Mouse (Mus musculus) embryonic fibroblast, embryonic 13.5 days (primary cell): Measurements from ENCODE around the gene Adipoq. TPM values are rescaled to one million over a fixed set of nuclear protein-coding genes. Genes with fewer than 3 reads are reported as not detected.

Source experiments
- H3K27ac ChIP-seq: 2 replicates; pipeline ENCODE4 v1.5.1; 2012; ENCODE audit warnings: low read length, control low read depth, inconsistent platforms; ENCODE audit not compliant: insufficient read depth
- H3K4me1 ChIP-seq: 2 replicates; pipeline ENCODE4 v1.6.1; 2011; ENCODE audit warnings: low read length; ENCODE audit not compliant: control insufficient read depth, insufficient read depth
- H3K4me3 ChIP-seq: 2 replicates; pipeline ENCODE4 v1.5.1; 2011; ENCODE audit warnings: mild to moderate bottlenecking, control low read depth, low read length; ENCODE audit not compliant: insufficient read depth
- CTCF ChIP-seq: IDR thresholded peaks from 2 replicates; pipeline ENCODE4 v1.5.1; 2011; ENCODE audit warnings: mild to moderate bottlenecking, control low read depth, low read length, moderate library complexity, borderline replicate concordance; ENCODE audit not compliant: insufficient read depth
- POLR2A ChIP-seq: IDR thresholded peaks from 2 replicates; pipeline ENCODE4 v1.6.1; 2011; ENCODE audit warnings: low read depth, mild to moderate bottlenecking, control low read depth, low read length, moderate library complexity
- polyA plus RNA-seq: library from polyadenylated mRNA; stranded (reverse); fragments of >200 nt; gene quantifications from 2 replicates; pipeline ENCODE4 v1.2.4, GENCODE M21; 2011; ENCODE audit warnings: low read depth; ENCODE audit not compliant: missing spikeins, insufficient read length

Gene Adipoq
- polyA plus RNA-seq, 1 experiment: not detected

- no peak overlapping the region for H3K27ac ChIP-seq
- peaks cover 3% of the 10 kb centered on the region for H3K4me1 ChIP-seq
- no peak overlapping the region for H3K4me3 ChIP-seq
- no peak for TF ChIP-seq POLR2A
- TF ChIP-seq CTCF: no peak
Observed at GRCm38 (mm10) chr16:23132336-23132735, 14.0 kb upstream of the Adipoq start.

GRCm38 (mm10) chr16:23135421-23136149, 10.8 kb upstream of the Adipoq start:
- Histone ChIP-seq H3K4me1 (no peaks in the 10 kb centered on the region; the same call in none of the 2 replicates), H3K27ac (no peak overlapping the region), H3K4me3 (no peak overlapping the region)
- TF ChIP-seq POLR2A (no peak), CTCF (no peak)

- Histone ChIP-seq H3K27ac (0 out of 2 replicates have a peak overlapping the region, but pooled peaks have one; percentile 20), H3K4me3 (no peak overlapping the region), H3K4me1 (no peaks in the 10 kb centered on the region; the same call in none of the 2 replicates)
- TF ChIP-seq POLR2A: no peak
- TF ChIP-seq CTCF: no peak
Observed at GRCm38 (mm10) chr16:23136406-23136970, 9.8 kb upstream of the Adipoq start.

- H3K27ac ChIP-seq: no peak overlapping the region
- no peaks in the 10 kb centered on the region; the same call in none of the 2 replicates for H3K4me1 ChIP-seq
- no peak overlapping the region for H3K4me3 ChIP-seq
- no peak for TF ChIP-seq POLR2A
- no peak for TF ChIP-seq CTCF
Observed at GRCm38 (mm10) chr16:23140911-23141310, 5.4 kb upstream of the Adipoq start.

- H3K4me3 ChIP-seq: no peak overlapping the region
- no peak for TF ChIP-seq POLR2A
- no peak for TF ChIP-seq CTCF
- no peak overlapping the region for H3K27ac ChIP-seq
- H3K4me1 ChIP-seq: no peaks in the 10 kb centered on the region; the same call in 1 of the 2 replicates
Observed at GRCm38 (mm10) chr16:23144326-23144725, 2.0 kb upstream of the Adipoq start.

- H3K27ac ChIP-seq: no peak overlapping the region
- TF ChIP-seq POLR2A: no peak
- no peak for TF ChIP-seq CTCF
- no peaks in the 10 kb centered on the region; the same call in 1 of the 2 replicates for H3K4me1 ChIP-seq
- no peak overlapping the region for H3K4me3 ChIP-seq
Observed at GRCm38 (mm10) chr16:23145211-23145610, 1.1 kb upstream of the Adipoq start.

- Histone ChIP-seq H3K4me1 (no peaks in the 10 kb centered on the region; the same call in 1 of the 2 replicates), H3K27ac (no peak overlapping the region), H3K4me3 (no peak overlapping the region)
- no peak for TF ChIP-seq POLR2A
- no peak for TF ChIP-seq CTCF
Observed at GRCm38 (mm10) chr16:23148936-23149335, 2.6 kb downstream of the Adipoq start.

GRCm38 (mm10) chr16:23149396-23149795, 3.1 kb downstream of the Adipoq start:
- Histone ChIP-seq H3K4me1 (no peaks in the 10 kb centered on the region; the same call in 1 of the 2 replicates), H3K4me3 (no peak overlapping the region), H3K27ac (no peak overlapping the region)
- TF ChIP-seq POLR2A: no peak
- TF ChIP-seq CTCF: no peak

- Histone ChIP-seq H3K4me1 (no peaks in the 10 kb centered on the region), H3K27ac (no peak overlapping the region), H3K4me3 (no peak overlapping the region)
- TF ChIP-seq CTCF (no peak), POLR2A (no peak)
Observed at GRCm38 (mm10) chr16:23151423-23151822, 5.1 kb downstream of the Adipoq start.

GRCm38 (mm10) chr16:23154261-23154660, 7.9 kb downstream of the Adipoq start:
- TF ChIP-seq CTCF (no peak), POLR2A (no peak)
- no peak overlapping the region for H3K27ac ChIP-seq
- no peaks in the 10 kb centered on the region for H3K4me1 ChIP-seq
- no peak overlapping the region for H3K4me3 ChIP-seq

- TF ChIP-seq CTCF (no peak), POLR2A (no peak)
- Histone ChIP-seq H3K4me1 (no peaks in the 10 kb centered on the region), H3K27ac (no peak overlapping the region), H3K4me3 (no peak overlapping the region)
Observed at GRCm38 (mm10) chr16:23157013-23157412, 10.7 kb downstream of the Adipoq start.
